Mouse (Mus musculus): ENCODE results near the gene Gm15140. TPM values are rescaled to one million over a fixed set of nuclear protein-coding genes. Genes with fewer than 3 reads are reported as not detected.
"Not testable (repeated sequence)": the region's sequence is repeated elsewhere in the genome, so short reads cannot be mapped to it uniquely, and the experiment has no call there.

The Gm15140 gene
- polyA plus RNA-seq (2016; fragmentation: Nextera tagmentation; extraction: Ambion mirVana): not detected in 2 replicates

GRCm38 (mm10) chrX:154120585-154120984 lies at the start of gene Gm15140:
Gene Gm15140, minus strand, starts transcription at chrX:154120685.
- ATAC-seq (ENCODE audit: insufficient number of reproducible peaks, insufficient read depth, low FRiP score, low TSS enrichment); H3K4me2 ChIP-seq (replicated peaks); H3K27ac ChIP-seq; H3K36me3 ChIP-seq; H3K4me1 ChIP-seq; H3K9me3 ChIP-seq; H3K27me3 ChIP-seq; H3K4me3 ChIP-seq; H3K9ac ChIP-seq: not testable (repeated sequence)
- 79% methylated on average over 1 of the region's 1 CpGs for WGBS

Other genes starting within 250 kb of the Gm15140 start
- gene Samt1, start 108.0 kb downstream of the Gm15140 start, polyA plus RNA-seq (2016; fragmentation: Nextera tagmentation; extraction: Ambion mirVana): not detected in 2 replicates
- not detected in 2 replicates for gene 4921511M17Rik, start 86.9 kb downstream of the Gm15140 start, polyA plus RNA-seq (2016; fragmentation: Nextera tagmentation; extraction: Ambion mirVana)
- gene Gm10057, start 65.6 kb downstream of the Gm15140 start, polyA plus RNA-seq (2016; fragmentation: Nextera tagmentation; extraction: Ambion mirVana): not detected in 2 replicates
- gene 4930524N10Rik, start 222.7 kb upstream of the Gm15140 start, polyA plus RNA-seq (2016; fragmentation: Nextera tagmentation; extraction: Ambion mirVana): not detected in 2 replicates

Data from embryonic facial prominence, embryonic 12.5 days (tissue).